Mouse (Mus musculus): ENCODE results near the gene Jarid2. TPM values are rescaled to one million over a fixed set of nuclear protein-coding genes. Genes with fewer than 3 reads are reported as not detected.
"Not testable (repeated sequence)": the region's sequence is repeated elsewhere in the genome, so short reads cannot be mapped to it uniquely, and the experiment has no call there.

Gene Jarid2
- polyA plus RNA-seq, 1 experiment from 2014 or later, result 12.2 TPM

DNA sequence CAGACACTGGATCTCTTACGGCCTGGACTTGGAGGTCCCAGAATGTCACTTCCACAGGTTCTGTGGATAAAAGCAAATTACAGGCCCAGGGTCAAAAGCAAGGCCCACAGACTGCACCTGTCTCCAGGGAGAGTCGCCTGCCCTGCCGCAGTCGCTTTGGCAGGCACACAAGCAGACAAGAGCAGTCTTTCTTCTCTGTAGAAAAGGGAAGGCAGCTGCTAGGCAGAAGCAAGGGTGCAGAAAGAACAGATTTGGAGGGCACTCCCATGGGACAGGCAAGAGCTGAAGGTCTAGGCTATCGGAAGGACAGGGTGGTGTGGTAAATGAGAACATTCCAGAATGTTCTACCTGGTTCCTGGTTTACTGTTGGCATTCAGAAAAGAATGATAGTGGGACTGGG lies 22.1 kb upstream of the Jarid2 start:
- no peak for ATAC-seq (ENCODE audit: low read depth)
- no peak overlapping the region for H3K27ac ChIP-seq (ENCODE audit: low read length)
- no peak overlapping the region for H3K9ac ChIP-seq (ENCODE audit: low read depth, low read length)
- no peaks in the 10 kb centered on the region for H3K36me3 ChIP-seq (ENCODE audit: control insufficient read depth, insufficient read depth)
- H3K9me3 ChIP-seq (replicated peaks; ENCODE audit: control insufficient read depth, low read length), result no peaks in the 10 kb centered on the region
- no peak overlapping the region for H3K4me2 ChIP-seq (ENCODE audit: low read depth, low read length)
- H3K4me1 ChIP-seq (ENCODE audit: control insufficient read depth, low read depth, low read length), result peaks cover 34% of the 10 kb centered on the region
- H3K27me3 ChIP-seq (ENCODE audit: control insufficient read depth, insufficient read depth, low read depth, low read length), result no peaks in the 10 kb centered on the region
- no peak overlapping the region for H3K4me3 ChIP-seq (ENCODE audit: low read depth, low read length)
- WGBS (ENCODE audit: insufficient replicate concordance), result 83% methylated on average over 5 of the region's 5 CpGs

GRCm38 (mm10) chr13:44708336-44709017 lies 20.8 kb upstream of the Jarid2 start:
- Histone ChIP-seq H3K27me3 (ENCODE audit: control insufficient read depth, insufficient read depth, low read depth, low read length) (no peaks in the 10 kb centered on the region), H3K36me3 (ENCODE audit: control insufficient read depth, insufficient read depth) (no peaks in the 10 kb centered on the region), H3K27ac (ENCODE audit: low read length) (no peak overlapping the region), H3K4me3 (ENCODE audit: low read depth, low read length) (no peak overlapping the region), H3K9me3 (replicated peaks; ENCODE audit: control insufficient read depth, low read length) (no peaks in the 10 kb centered on the region), H3K9ac (ENCODE audit: low read depth, low read length) (no peak overlapping the region), H3K4me1 (ENCODE audit: control insufficient read depth, low read depth, low read length) (peaks cover 32% of the 10 kb centered on the region), H3K4me2 (ENCODE audit: low read depth, low read length) (no peak overlapping the region)
- ATAC-seq (ENCODE audit: low read depth), result no peak
- WGBS (ENCODE audit: insufficient replicate concordance), result 93% methylated on average over 14 of the region's 14 CpGs

GRCm38 (mm10) chr13:44709747-44710480 lies 19.4 kb upstream of the Jarid2 start:
- Histone ChIP-seq H3K4me3 (ENCODE audit: low read depth, low read length) (no peak overlapping the region), H3K9ac (ENCODE audit: low read depth, low read length) (peak overlapping the region; percentile 38), H3K9me3 (replicated peaks; ENCODE audit: control insufficient read depth, low read length) (no peaks in the 10 kb centered on the region), H3K4me2 (ENCODE audit: low read depth, low read length) (peak overlapping the region; percentile 49), H3K27me3 (ENCODE audit: control insufficient read depth, insufficient read depth, low read depth, low read length) (no peaks in the 10 kb centered on the region), H3K36me3 (ENCODE audit: control insufficient read depth, insufficient read depth) (no peaks in the 10 kb centered on the region), H3K27ac (ENCODE audit: low read length) (peak overlapping the region; percentile 83), H3K4me1 (ENCODE audit: control insufficient read depth, low read depth, low read length) (peaks cover 29% of the 10 kb centered on the region)
- ATAC-seq (ENCODE audit: low read depth), result peak; percentile 98
- WGBS (ENCODE audit: insufficient replicate concordance), result 33% methylated on average over 8 of the region's 8 CpGs

GRCm38 (mm10) chr13:44711062-44711461 lies 18.2 kb upstream of the Jarid2 start:
- 59% methylated on average over 5 of the region's 5 CpGs for WGBS (ENCODE audit: insufficient replicate concordance)
- Histone ChIP-seq H3K9ac (ENCODE audit: low read depth, low read length) (no peak overlapping the region), H3K4me1 (ENCODE audit: control insufficient read depth, low read depth, low read length) (peaks cover 29% of the 10 kb centered on the region), H3K4me3 (ENCODE audit: low read depth, low read length) (no peak overlapping the region), H3K9me3 (replicated peaks; ENCODE audit: control insufficient read depth, low read length) (no peaks in the 10 kb centered on the region), H3K4me2 (ENCODE audit: low read depth, low read length) (no peak overlapping the region), H3K27ac (ENCODE audit: low read length) (peak overlapping the region; percentile 64; the same call in 1 of the 2 replicates), H3K27me3 (ENCODE audit: control insufficient read depth, insufficient read depth, low read depth, low read length) (no peaks in the 10 kb centered on the region), H3K36me3 (ENCODE audit: control insufficient read depth, insufficient read depth) (no peaks in the 10 kb centered on the region)
- ATAC-seq (ENCODE audit: low read depth), result no peak

- Histone ChIP-seq H3K4me1 (ENCODE audit: control insufficient read depth, low read depth, low read length) (peaks cover 29% of the 10 kb centered on the region), H3K4me3 (ENCODE audit: low read depth, low read length) (no peak overlapping the region), H3K9me3 (replicated peaks; ENCODE audit: control insufficient read depth, low read length) (no peaks in the 10 kb centered on the region), H3K36me3 (ENCODE audit: control insufficient read depth, insufficient read depth) (no peaks in the 10 kb centered on the region), H3K4me2 (ENCODE audit: low read depth, low read length) (no peak overlapping the region), H3K9ac (ENCODE audit: low read depth, low read length) (no peak overlapping the region), H3K27ac (ENCODE audit: low read length) (no peak overlapping the region), H3K27me3 (ENCODE audit: control insufficient read depth, insufficient read depth, low read depth, low read length) (no peaks in the 10 kb centered on the region)
- WGBS (ENCODE audit: insufficient replicate concordance), result 50% methylated on average over 1 of the region's 1 CpGs
- no peak for ATAC-seq (ENCODE audit: low read depth)
Measured at GRCm38 (mm10) chr13:44711882-44712281, 17.4 kb upstream of the Jarid2 start.

GRCm38 (mm10) chr13:44715187-44715885 lies 13.9 kb upstream of the Jarid2 start:
- peaks cover 17% of the 10 kb centered on the region for H3K4me1 ChIP-seq (ENCODE audit: control insufficient read depth, low read depth, low read length)
- 57% methylated on average over 10 of the region's 10 CpGs for WGBS (ENCODE audit: insufficient replicate concordance)
- H3K27me3 ChIP-seq (ENCODE audit: control insufficient read depth, insufficient read depth, low read depth, low read length), result no peaks in the 10 kb centered on the region
- no peak overlapping the region for H3K9ac ChIP-seq (ENCODE audit: low read depth, low read length)
- no peaks in the 10 kb centered on the region for H3K9me3 ChIP-seq (replicated peaks; ENCODE audit: control insufficient read depth, low read length)
- no peak for ATAC-seq (ENCODE audit: low read depth)
- H3K27ac ChIP-seq (ENCODE audit: low read length), result no peak overlapping the region
- no peaks in the 10 kb centered on the region for H3K36me3 ChIP-seq (ENCODE audit: control insufficient read depth, insufficient read depth)
- no peak overlapping the region for H3K4me2 ChIP-seq (ENCODE audit: low read depth, low read length)
- no peak overlapping the region for H3K4me3 ChIP-seq (ENCODE audit: low read depth, low read length)

DNA sequence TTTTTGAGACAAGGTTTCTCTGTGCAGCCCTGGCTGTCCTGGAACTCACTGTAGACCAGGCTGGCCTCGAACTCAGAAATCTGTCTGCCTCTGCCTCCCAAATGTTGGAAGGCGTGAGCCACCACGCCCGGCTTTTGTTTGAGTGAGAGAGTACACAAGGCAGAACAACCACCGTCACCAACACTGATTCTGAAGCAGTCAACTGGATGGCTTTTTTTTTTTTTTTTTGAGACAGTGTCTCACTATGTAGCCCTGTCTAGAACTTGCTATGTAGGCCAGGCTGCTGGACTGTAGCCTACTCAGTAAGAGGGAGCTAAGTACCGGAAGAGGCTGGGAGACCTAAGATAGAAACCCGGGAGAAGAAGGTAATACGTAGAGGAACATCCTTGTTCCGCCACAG lies 11.4 kb upstream of the Jarid2 start:
- no peak for ATAC-seq (ENCODE audit: low read depth)
- H3K9ac ChIP-seq (ENCODE audit: low read depth, low read length), result no peak overlapping the region
- WGBS (ENCODE audit: insufficient replicate concordance), result 86% methylated on average over 9 of the region's 9 CpGs
- no peaks in the 10 kb centered on the region for H3K36me3 ChIP-seq (ENCODE audit: control insufficient read depth, insufficient read depth)
- no peak overlapping the region for H3K27ac ChIP-seq (ENCODE audit: low read length)
- H3K4me2 ChIP-seq (ENCODE audit: low read depth, low read length), result no peak overlapping the region
- H3K27me3 ChIP-seq (ENCODE audit: control insufficient read depth, insufficient read depth, low read depth, low read length), result no peaks in the 10 kb centered on the region
- no peaks in the 10 kb centered on the region for H3K4me1 ChIP-seq (ENCODE audit: control insufficient read depth, low read depth, low read length)
- no peak overlapping the region for H3K4me3 ChIP-seq (ENCODE audit: low read depth, low read length)
- no peaks in the 10 kb centered on the region for H3K9me3 ChIP-seq (replicated peaks; ENCODE audit: control insufficient read depth, low read length)

DNA sequence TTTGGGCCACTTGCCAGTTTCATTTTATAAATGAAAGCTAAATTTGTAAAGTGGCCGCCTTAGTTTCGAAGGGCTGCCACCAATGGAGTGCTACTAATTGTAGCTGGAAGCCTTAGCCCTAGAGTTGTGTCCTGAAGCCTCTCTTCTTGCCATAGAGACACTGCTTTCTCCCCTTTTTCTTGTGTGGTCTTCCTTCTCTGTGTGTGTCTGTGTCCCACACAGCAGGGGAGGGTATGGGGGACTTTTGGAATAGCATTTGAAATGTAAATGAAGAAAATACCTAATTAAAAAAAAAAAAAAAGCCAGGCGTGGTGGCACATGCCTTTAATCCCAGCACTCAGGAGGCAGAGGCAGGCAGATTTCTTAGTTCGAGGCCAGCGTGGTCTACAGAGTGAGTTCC lies 10.8 kb upstream of the Jarid2 start:
- H3K4me1 ChIP-seq (ENCODE audit: control insufficient read depth, low read depth, low read length); ATAC-seq (ENCODE audit: low read depth); H3K9me3 ChIP-seq (replicated peaks; ENCODE audit: control insufficient read depth, low read length); H3K27ac ChIP-seq (ENCODE audit: low read length); H3K4me2 ChIP-seq (ENCODE audit: low read depth, low read length); H3K4me3 ChIP-seq (ENCODE audit: low read depth, low read length); H3K27me3 ChIP-seq (ENCODE audit: control insufficient read depth, insufficient read depth, low read depth, low read length); H3K9ac ChIP-seq (ENCODE audit: low read depth, low read length); H3K36me3 ChIP-seq (ENCODE audit: control insufficient read depth, insufficient read depth): not testable (repeated sequence)
- 75% methylated on average over 5 of the region's 5 CpGs for WGBS (ENCODE audit: insufficient replicate concordance)

GRCm38 (mm10) chr13:44720094-44720493 lies 9.2 kb upstream of the Jarid2 start:
- no peak overlapping the region for H3K4me3 ChIP-seq (ENCODE audit: low read depth, low read length)
- H3K27me3 ChIP-seq (ENCODE audit: control insufficient read depth, insufficient read depth, low read depth, low read length), result no peaks in the 10 kb centered on the region
- 81% methylated on average over 1 of the region's 1 CpGs for WGBS (ENCODE audit: insufficient replicate concordance)
- no peak overlapping the region for H3K9ac ChIP-seq (ENCODE audit: low read depth, low read length)
- H3K4me2 ChIP-seq (ENCODE audit: low read depth, low read length), result no peak overlapping the region
- ATAC-seq (ENCODE audit: low read depth), result no peak
- no peaks in the 10 kb centered on the region for H3K4me1 ChIP-seq (ENCODE audit: control insufficient read depth, low read depth, low read length)
- no peaks in the 10 kb centered on the region for H3K36me3 ChIP-seq (ENCODE audit: control insufficient read depth, insufficient read depth)
- no peaks in the 10 kb centered on the region for H3K9me3 ChIP-seq (replicated peaks; ENCODE audit: control insufficient read depth, low read length)
- H3K27ac ChIP-seq (ENCODE audit: low read length), result no peak overlapping the region

Data from liver, embryonic 16.5 days (tissue).